Mouse (Mus musculus) common myeloid progenitor, adult 5-6 weeks (primary cell): ENCODE results near the gene Steap1. TPM values are rescaled to one million over a fixed set of nuclear protein-coding genes. Genes with fewer than 3 reads are reported as not detected.

Source experiments
- ATAC-seq: replicated peaks from 2 replicates; pipeline ENCODE4 v1.8.0; 2016; ENCODE audit warnings: low read depth, mild to moderate bottlenecking, moderate TSS enrichment, inconsistent platforms; ENCODE audit not compliant: poor library complexity, severe bottlenecking
- total RNA-seq: library from RNA; stranded (forward); fragments of 200-1000, 187-1606 nt; gene quantifications from 2 replicates; pipeline ENCODE4 v1.2.3, GENCODE M21; 2017

The Steap1 gene
- total RNA-seq, 1 experiment from 2014 or later: not detected

DNA sequence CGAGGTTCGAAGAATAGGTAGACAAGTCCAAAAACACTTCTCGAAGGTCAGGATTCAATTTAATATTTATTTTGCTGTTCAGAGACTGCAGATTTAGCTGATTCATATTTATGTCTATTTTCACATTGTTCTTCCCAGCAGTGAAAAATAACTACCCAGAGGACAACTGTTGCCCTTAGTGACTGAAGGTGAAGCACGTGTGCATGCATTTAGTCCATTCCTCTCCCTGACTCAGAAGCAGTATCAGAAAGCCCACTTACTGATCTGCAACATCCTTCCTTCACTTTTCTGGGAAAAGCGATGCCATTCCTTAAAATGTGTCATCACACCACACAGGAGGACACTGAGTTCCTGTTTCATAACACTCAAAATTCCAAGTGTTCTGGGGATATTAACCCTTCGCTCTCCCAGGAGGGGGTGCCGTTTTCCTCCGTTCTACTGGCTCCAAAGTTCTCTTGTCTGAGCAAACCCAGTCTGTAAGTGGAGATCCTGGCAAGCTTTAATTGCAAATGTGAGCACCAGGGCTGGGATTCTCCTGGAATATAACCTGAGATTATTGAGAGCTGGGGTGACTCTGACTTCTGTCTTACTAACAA is 60.1 kb downstream of the Steap1 start:
- no peak for ATAC-seq

GRCm38 (mm10) chr5:5688228-5688627 is 60.9 kb downstream of the Steap1 start:
- no peak for ATAC-seq

- ATAC-seq: no peak
These were observed 62.2 kb downstream of the Steap1 start for GRCm38 (mm10) chr5:5686973-5687372.

Other genes starting within 250 kb of the Steap1 start
- gene Cldn12, start 234.4 kb downstream of the Steap1 start, total RNA-seq: 1.3 and 6.9 TPM in 2 replicates
- 36.4 and 38.1 TPM in 2 replicates for gene Gtpbp10, start 189.8 kb downstream of the Steap1 start, total RNA-seq
- gene Gm8773, start 175.5 kb downstream of the Steap1 start, total RNA-seq: not detected in 2 replicates
- not detected in 2 replicates for gene Cfap69, start 85.1 kb downstream of the Steap1 start, total RNA-seq
- gene Steap2, start 54.7 kb downstream of the Steap1 start, total RNA-seq: not detected in 2 replicates